Mouse (Mus musculus) lung, postnatal 0 days (tissue): Measurements from ENCODE around the gene Phactr1.

Experiments
- CTCF ChIP-seq: IDR thresholded peaks from 2 replicates; pipeline ENCODE4 v1.5.1; 2016; ENCODE audit warnings: antibody characterized with exemption, mild to moderate bottlenecking
- EP300 ChIP-seq: IDR thresholded peaks from 2 replicates; pipeline ENCODE4 v1.6.1; 2016; ENCODE audit warnings: antibody characterized with exemption, mild to moderate bottlenecking, control low read depth

DNA sequence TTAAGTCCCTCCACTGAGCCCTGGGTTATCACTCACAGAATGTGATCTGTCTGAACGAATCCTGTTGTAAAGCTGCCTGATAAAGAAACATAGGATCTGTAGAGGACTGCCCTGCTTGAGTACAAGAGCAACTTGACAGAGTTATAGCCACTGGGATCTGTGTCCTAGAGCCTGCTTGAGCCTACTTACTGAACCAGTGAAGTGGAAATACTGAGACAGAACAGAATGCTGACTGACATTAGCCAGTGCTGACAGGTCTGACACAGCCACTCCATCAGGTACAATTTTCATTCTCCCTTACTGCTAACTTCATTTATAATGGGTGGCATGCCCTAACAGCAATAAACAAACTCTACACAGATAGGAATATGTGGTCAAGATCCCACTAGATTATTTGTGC, 40.2 kb downstream of the Phactr1 start:
- no peak for TF ChIP-seq CTCF
- no peak for TF ChIP-seq EP300
